Mouse (Mus musculus) cerebellum, postnatal 10 days (tissue): ENCODE results near the gene Osbpl3.
"Not testable (repeated sequence)": the region's sequence is repeated elsewhere in the genome, so short reads cannot be mapped to it uniquely, and the experiment has no call there.

Source experiments
- DNase-seq, 2 experiments: peaks; one replicate each; pipeline ENCODE4 v3.0.0; 2021; ENCODE audit warnings: mixed read lengths in 2 of 2

Gene Osbpl3

GRCm38 (mm10) chr6:50452220-50452619 is 3.8 kb downstream of the Osbpl3 start:
- no peak for DNase-seq

GRCm38 (mm10) chr6:50445616-50446015 is 10.4 kb downstream of the Osbpl3 start:
- no peak for DNase-seq

- peak in 1 of 2 experiments; percentile 25 for DNase-seq
Observed at GRCm38 (mm10) chr6:50440966-50441862, 14.8 kb downstream of the Osbpl3 start.

- no peak for DNase-seq
Observed at GRCm38 (mm10) chr6:50440197-50440596, 15.8 kb downstream of the Osbpl3 start.

- not testable (repeated sequence) for DNase-seq
Observed at GRCm38 (mm10) chr6:50438900-50439299, 17.1 kb downstream of the Osbpl3 start.

DNA sequence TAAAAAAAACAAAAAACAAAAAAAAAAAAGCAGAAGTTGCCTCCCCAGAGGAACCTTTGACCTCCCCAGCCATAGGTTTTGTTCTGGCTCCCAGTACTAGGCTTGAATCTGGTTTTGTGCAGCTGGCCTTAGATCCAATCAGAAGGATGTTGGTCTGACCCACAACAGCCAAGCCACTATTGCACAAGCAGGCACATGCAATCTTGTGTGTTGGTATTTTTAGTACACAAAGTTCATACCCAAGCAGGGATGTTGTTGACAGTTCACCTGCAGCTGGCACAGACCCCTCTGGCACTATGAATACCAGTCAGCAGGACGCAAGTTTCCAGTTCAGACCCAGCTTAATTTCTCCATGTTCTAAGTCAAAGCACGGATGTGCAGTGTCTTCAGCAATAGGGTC is 18.2 kb downstream of the Osbpl3 start:
- no peak for DNase-seq

- no peak for DNase-seq
Observed at GRCm38 (mm10) chr6:50436661-50437060, 19.3 kb downstream of the Osbpl3 start.

DNA sequence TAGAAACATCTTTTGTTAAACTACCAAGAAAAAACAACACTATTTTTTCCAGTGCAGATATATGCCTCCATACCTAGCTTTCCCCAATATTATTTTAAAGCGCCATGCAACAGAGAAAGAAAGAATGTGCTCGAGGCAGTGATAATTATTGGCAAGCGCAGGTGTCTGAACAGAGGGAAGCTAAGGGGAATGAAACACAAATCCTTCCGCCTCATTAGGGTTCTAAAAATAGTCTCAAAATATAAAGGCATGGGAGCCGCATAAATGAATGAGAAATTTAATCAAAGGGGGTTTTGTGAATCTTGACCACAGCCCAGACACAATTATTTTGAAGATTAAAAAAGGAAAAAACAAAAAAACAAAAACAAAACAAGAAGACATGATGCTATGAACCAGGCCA is 23.5 kb downstream of the Osbpl3 start:
- peak; percentile 28 to 55 for DNase-seq

DNA sequence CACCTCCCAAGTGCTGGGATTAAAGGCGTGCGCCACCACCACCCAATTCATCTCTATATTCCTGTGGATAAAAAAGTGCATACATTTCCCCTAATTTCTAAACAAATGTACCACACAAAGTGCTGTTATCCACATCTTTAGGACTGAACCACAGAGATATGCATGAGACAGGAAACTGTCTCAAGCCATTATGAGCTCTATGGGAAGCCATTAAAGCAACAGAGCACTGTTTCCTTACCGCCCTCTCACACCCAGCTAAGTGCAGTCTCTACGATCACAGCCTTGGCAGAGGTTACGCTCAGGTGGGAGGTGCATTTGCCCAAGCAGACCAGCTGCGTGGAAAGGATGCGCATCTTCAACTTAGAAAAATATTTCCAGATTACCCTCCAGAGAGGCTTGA is 26.7 kb downstream of the Osbpl3 start:
- no peak for DNase-seq

DNA sequence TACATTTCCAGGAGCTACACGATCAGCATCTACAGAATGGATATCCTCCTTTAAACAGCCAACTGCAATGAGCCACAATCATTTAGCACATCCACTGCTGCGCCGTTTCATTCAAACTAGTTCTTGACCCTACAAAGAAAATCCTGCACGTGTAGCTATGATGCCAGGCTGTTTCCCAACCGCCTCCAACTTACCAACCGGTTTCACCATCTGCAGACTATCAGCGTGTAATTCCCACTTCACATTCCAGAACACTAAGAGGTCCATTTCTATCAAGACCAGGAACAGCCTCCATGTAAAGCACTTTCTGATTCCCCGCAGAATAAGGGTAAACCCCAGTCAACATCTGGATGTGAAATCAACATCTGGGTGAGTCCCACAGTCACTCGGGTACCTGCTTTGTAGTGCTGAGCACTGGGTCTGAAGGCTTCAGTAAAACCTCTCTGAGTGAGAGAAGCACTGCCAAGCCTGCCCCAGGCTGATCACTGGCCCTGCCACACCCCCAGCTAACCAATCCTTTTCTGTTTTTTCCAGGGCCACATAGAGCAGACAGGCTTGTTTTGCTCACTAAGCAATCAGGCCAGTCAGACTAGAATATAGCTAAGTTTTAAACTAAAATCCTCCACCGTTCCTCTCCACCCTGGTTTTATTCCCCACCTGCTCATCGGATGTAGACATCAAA is 28.8 kb downstream of the Osbpl3 start:
- DNase-seq: no peak

- no peak for DNase-seq
Observed at GRCm38 (mm10) chr6:50426571-50426970, 29.4 kb downstream of the Osbpl3 start.

DNA sequence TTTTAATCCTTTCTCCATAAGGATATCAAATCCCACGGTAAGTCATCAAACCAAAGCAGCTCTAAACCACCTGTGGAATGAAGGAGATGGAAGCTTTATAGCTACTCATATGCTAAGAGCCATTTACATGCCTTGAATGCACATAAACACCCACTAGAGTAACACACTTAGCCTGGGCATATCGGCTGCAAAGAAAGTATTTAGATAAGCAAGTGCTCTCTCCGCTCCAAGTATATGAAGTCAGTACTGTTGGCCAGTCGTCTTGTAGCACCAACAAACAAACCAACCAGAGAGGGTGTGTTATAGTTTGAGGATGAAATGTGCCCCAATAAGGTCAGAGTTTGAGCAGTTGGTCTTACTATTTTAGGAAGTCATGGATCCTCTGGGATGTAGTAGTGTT is 31.7 kb downstream of the Osbpl3 start:
- no peak for DNase-seq

DNA sequence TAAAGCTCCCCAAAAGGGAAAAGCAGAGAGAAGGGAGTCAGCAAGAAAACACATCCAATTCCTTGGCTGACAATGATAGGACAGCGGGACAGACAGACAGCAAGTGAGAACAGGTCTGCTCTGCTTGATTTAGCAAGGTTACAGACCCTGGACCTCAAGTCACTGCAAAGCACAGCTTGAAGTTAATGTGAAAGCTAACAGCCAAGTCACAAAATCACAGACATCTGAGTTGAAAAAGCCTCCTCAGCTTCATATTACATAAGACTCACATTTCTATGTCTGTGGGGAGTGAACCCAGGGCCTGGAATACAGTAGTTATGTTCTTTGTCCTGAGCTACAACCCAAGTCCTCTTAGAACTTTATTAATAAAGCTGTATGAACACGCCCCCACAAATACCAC is 35.6 kb downstream of the Osbpl3 start:
- no peak for DNase-seq

- DNase-seq: no peak
Observed at GRCm38 (mm10) chr6:50419518-50420290, 36.3 kb downstream of the Osbpl3 start.

DNA sequence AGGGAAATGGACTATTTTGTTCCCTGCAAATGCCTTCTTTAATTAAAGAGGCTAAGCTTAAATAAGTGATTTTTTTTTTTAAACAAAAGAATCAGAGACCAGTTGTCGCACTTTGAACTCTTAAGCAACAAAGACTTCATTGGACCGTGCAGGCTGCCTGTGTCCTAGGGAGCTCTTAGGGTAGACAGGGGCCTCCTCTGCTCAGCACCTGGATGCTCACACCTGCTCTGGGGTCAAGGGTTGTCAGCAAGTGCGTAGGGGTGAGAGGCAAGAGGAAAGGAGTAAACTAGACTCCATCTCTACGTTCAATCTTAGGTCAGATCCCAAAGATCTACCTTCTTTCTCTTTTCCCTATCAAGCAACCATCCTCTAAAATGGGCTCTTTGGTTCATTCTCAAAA is 37.0 kb downstream of the Osbpl3 start:
- DNase-seq: no peak

- no peak for DNase-seq
Observed at GRCm38 (mm10) chr6:50416854-50417253, 39.1 kb downstream of the Osbpl3 start.

GRCm38 (mm10) chr6:50415431-50415830 is 40.6 kb downstream of the Osbpl3 start:
- no peak for DNase-seq

GRCm38 (mm10) chr6:50414547-50414946 is 41.5 kb downstream of the Osbpl3 start:
- DNase-seq: peak in 1 of 2 experiments; percentile 52

GRCm38 (mm10) chr6:50413381-50413780 is 42.6 kb downstream of the Osbpl3 start:
- no peak for DNase-seq

GRCm38 (mm10) chr6:50412174-50412573 is 43.8 kb downstream of the Osbpl3 start:
- peak; percentile 50 to 51 for DNase-seq

DNA sequence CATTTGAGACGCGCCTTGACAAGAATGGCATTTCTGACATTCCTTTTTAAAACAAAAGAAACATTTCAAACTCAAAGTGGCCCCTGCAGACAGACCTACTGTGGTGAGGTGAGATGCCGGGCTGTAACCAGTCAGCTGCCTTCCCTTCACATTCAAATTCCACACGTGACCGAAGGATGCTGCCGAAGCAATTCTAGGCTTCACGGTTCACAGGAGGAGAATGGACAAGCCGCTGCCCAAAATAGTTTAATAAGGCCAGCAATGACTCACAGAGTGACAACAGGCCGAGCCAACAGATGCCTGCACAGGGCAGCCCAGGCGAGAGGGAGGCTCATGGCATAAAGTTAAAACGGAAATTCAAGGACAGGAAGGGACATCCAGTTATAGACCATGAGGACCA is 51.3 kb downstream of the Osbpl3 start:
- peak; percentile 23 to 25 for DNase-seq

- DNase-seq: no peak
Observed at GRCm38 (mm10) chr6:50403524-50403923, 52.5 kb downstream of the Osbpl3 start.

- DNase-seq: no peak
Observed at GRCm38 (mm10) chr6:50402872-50403271, 53.1 kb downstream of the Osbpl3 start.
